Mouse (Mus musculus) lung, embryonic 14.5 days (tissue): ENCODE measurements at regions not wholly inside any gene's neighbourhood (a gene's known extent, or its start where the extent isn't known, plus 50 kb on each side); places are given as distances from the start of the nearest gene placed in this dataset.

Source experiments
- ATAC-seq: fragments of 200-750 bp; cut with Nextera tagmentation; 2 replicates; pipeline ENCODE4 v1.8.0; 2017; ENCODE audit warnings: mild to moderate bottlenecking, moderate TSS enrichment, moderate library complexity; ENCODE audit not compliant: insufficient read depth
- DNase-seq: peaks from one replicate; pipeline ENCODE4 v3.0.0-alpha.2; 2015
- H3K27ac ChIP-seq: fragments of 300-500 bp; sonication (generic); 2 replicates; pipeline ENCODE4 v1.5.1; 2014; ENCODE audit warnings: low read depth, mild to moderate bottlenecking, moderate library complexity
- H3K27me3 ChIP-seq: fragments of 300-500 bp; sonication (generic); 2 replicates; pipeline ENCODE4 v1.6.1; 2014; ENCODE audit warnings: low read length, control low read depth; ENCODE audit not compliant: insufficient read depth
- H3K36me3 ChIP-seq: fragments of 300-500 bp; sonication (generic); 2 replicates; pipeline ENCODE4 v1.6.1; 2014; ENCODE audit warnings: control low read depth; ENCODE audit not compliant: insufficient read depth
- H3K4me1 ChIP-seq: fragments of 300-500 bp; sonication (generic); 2 replicates; pipeline ENCODE4 v1.6.1; 2014; ENCODE audit warnings: antibody characterized with exemption, control low read depth; ENCODE audit not compliant: insufficient read depth
- H3K4me2 ChIP-seq: fragments of 300-500 bp; sonication (generic); 2 replicates; pipeline ENCODE4 v1.6.1; 2014; ENCODE audit warnings: mild to moderate bottlenecking
- H3K4me3 ChIP-seq: fragments of 300-500 bp; sonication (generic); 2 replicates; pipeline ENCODE4 v1.5.1; 2014; ENCODE audit warnings: low read depth, low read length
- H3K9ac ChIP-seq: fragments of 300-500 bp; sonication (generic); 2 replicates; pipeline ENCODE4 v1.6.1; 2014
- H3K9me3 ChIP-seq: fragments of 300-500 bp; sonication (generic); 2 replicates; pipeline ENCODE4 v1.6.1; 2016; ENCODE audit warnings: low read depth, low read length, control low read depth
- CTCF ChIP-seq: IDR thresholded peaks from 2 replicates; pipeline ENCODE4 v1.5.1; 2016; ENCODE audit warnings: antibody characterized with exemption, low read depth
- WGBS: fragments of 180-500 bp; shearing (Covaris S2); extraction: QIAGEN DNeasy Blood & Tissue Kit; methylation state at CpG from one replicate; pipeline ENCODE4 v1.1.7; 2014; 5-methylcytosine and 5-hydroxymethylcytosine counted together

- Histone ChIP-seq H3K4me3 (no peak overlapping the region), H3K27me3 (no peaks in the 10 kb centered on the region), H3K36me3 (no peaks in the 10 kb centered on the region), H3K4me1 (no peaks in the 10 kb centered on the region), H3K4me2 (no peak overlapping the region), H3K9ac (no peak overlapping the region), H3K9me3 (no peaks in the 10 kb centered on the region), H3K27ac (no peak overlapping the region)
- DNase-seq (no peak), ATAC-seq (no peak)
- no peak for TF ChIP-seq CTCF
- 87% methylated on average over 3 of the region's 3 CpGs for WGBS
Measured at GRCm38 (mm10) chr17:77930253-77930652, 269.8 kb upstream of the Crim1 start.

- no peak for TF ChIP-seq CTCF
- Histone ChIP-seq H3K4me3 (no peak overlapping the region), H3K9ac (no peak overlapping the region), H3K4me1 (no peaks in the 10 kb centered on the region), H3K27ac (no peak overlapping the region), H3K9me3 (no peaks in the 10 kb centered on the region), H3K4me2 (no peak overlapping the region), H3K36me3 (no peaks in the 10 kb centered on the region), H3K27me3 (no peaks in the 10 kb centered on the region)
- no peak for DNase-seq
- no peak for ATAC-seq
- 86% methylated on average over 6 of the region's 6 CpGs for WGBS
Measured at GRCm38 (mm10) chr17:77930967-77931591, 269.0 kb upstream of the Crim1 start.

DNA sequence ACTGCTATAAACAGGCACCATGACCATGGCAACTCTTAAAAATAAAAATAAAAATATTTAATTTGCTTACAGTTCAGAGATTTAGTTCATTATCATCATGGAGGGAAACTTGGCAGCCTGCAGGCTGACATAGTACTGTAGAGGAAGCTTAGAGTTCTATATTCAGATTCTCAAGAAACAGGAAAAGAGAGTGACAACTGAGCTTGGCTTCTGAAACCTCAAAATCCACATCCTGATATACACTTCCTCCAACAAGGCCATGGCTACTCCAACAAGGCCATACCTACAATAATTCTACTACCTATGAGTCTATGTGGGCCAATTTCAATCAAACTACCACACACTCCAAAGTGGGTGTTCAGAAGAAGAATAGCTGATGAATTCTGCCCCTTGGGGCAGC, 266.9 kb upstream of the Crim1 start:
- DNase-seq (no peak), ATAC-seq (no peak)
- Histone ChIP-seq H3K27me3 (no peaks in the 10 kb centered on the region), H3K4me1 (no peaks in the 10 kb centered on the region), H3K4me2 (no peak overlapping the region), H3K27ac (no peak overlapping the region), H3K9me3 (no peaks in the 10 kb centered on the region), H3K9ac (no peak overlapping the region), H3K4me3 (no peak overlapping the region), H3K36me3 (no peaks in the 10 kb centered on the region)
- TF ChIP-seq CTCF, result no peak

DNA sequence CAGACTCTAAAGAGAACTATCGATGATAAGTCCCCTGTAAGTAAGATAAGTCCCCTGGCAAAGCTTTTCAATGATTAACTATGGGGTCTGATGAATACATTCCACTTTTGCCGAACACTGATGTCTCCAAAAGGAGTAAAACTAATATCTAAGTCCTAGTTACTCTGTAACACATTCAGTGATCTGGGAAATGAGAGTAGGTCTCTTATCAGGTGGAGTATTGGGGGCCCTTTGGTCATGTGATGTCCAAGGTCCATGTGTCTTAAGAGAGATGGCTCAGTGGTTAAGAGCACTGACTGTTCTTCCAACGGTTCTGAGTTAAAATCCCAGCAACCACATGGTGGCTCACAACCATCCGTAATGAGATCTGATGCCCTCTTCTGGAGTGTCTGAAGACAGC, 242.0 kb upstream of the Crim1 start:
- no peaks in the 10 kb centered on the region for H3K36me3 ChIP-seq
- H3K27me3 ChIP-seq, result no peaks in the 10 kb centered on the region
- H3K27ac ChIP-seq, result no peak overlapping the region
- H3K4me2 ChIP-seq, result no peak overlapping the region
- no peak for TF ChIP-seq CTCF
- 76% methylated on average over 4 of the region's 4 CpGs for WGBS
- H3K9me3 ChIP-seq, result no peaks in the 10 kb centered on the region
- H3K4me3 ChIP-seq, result no peak overlapping the region
- no peak for ATAC-seq
- H3K9ac ChIP-seq, result no peak overlapping the region
- H3K4me1 ChIP-seq, result no peaks in the 10 kb centered on the region
- no peak for DNase-seq

- H3K4me3 ChIP-seq, result no peak overlapping the region
- no peak overlapping the region for H3K27ac ChIP-seq
- ATAC-seq (no peak), DNase-seq (no peak)
- H3K4me2 ChIP-seq, result no peak overlapping the region
- WGBS, result 82% methylated on average over 5 of the region's 5 CpGs
- no peaks in the 10 kb centered on the region for H3K9me3 ChIP-seq
- H3K4me1 ChIP-seq, result no peaks in the 10 kb centered on the region
- H3K27me3 ChIP-seq, result no peaks in the 10 kb centered on the region
- H3K9ac ChIP-seq, result no peak overlapping the region
- no peaks in the 10 kb centered on the region for H3K36me3 ChIP-seq
- TF ChIP-seq CTCF, result no peak
Measured at GRCm38 (mm10) chr17:77961296-77961695, 238.8 kb upstream of the Crim1 start.

GRCm38 (mm10) chr17:77963358-77963757, 236.7 kb upstream of the Crim1 start:
- no peak for ATAC-seq
- H3K27me3 ChIP-seq, result no peaks in the 10 kb centered on the region
- H3K27ac ChIP-seq, result no peak overlapping the region
- H3K4me2 ChIP-seq, result no peak overlapping the region
- no peak overlapping the region for H3K4me3 ChIP-seq
- H3K4me1 ChIP-seq, result no peaks in the 10 kb centered on the region
- H3K9me3 ChIP-seq, result no peaks in the 10 kb centered on the region
- WGBS, result 86% methylated on average over 4 of the region's 4 CpGs
- DNase-seq, result no peak
- H3K36me3 ChIP-seq, result no peaks in the 10 kb centered on the region
- no peak overlapping the region for H3K9ac ChIP-seq
- no peak for TF ChIP-seq CTCF

DNA sequence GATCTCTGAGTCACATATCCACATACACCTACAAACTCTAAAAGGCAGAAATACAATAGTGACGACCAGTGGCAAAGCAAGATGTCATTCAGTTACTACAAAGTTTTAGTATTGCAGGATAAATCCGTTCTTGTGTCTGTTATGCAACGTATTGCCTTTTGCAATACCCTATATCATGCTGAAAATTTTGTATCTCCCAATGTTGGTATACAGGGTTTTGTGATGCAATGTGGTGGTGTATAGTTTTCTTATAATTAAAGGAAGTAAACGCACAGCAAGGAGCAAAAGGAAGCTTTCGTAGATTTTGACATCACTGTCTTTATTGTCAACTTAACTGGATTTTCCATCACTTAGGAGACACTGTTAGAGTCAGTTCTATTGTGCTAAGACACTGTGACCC, 231.5 kb upstream of the Crim1 start:
- H3K4me3 ChIP-seq, result no peak overlapping the region
- H3K27ac ChIP-seq, result no peak overlapping the region
- 76% methylated on average over 5 of the region's 5 CpGs for WGBS
- H3K27me3 ChIP-seq, result no peaks in the 10 kb centered on the region
- H3K9ac ChIP-seq, result no peak overlapping the region
- H3K36me3 ChIP-seq, result no peaks in the 10 kb centered on the region
- H3K9me3 ChIP-seq, result no peaks in the 10 kb centered on the region
- DNase-seq, result no peak
- no peak overlapping the region for H3K4me2 ChIP-seq
- no peak for ATAC-seq
- TF ChIP-seq CTCF, result no peak
- H3K4me1 ChIP-seq, result no peaks in the 10 kb centered on the region

- Histone ChIP-seq H3K9me3 (no peaks in the 10 kb centered on the region), H3K36me3 (no peaks in the 10 kb centered on the region), H3K27me3 (no peaks in the 10 kb centered on the region), H3K9ac (no peak overlapping the region), H3K4me2 (no peak overlapping the region), H3K4me1 (no peaks in the 10 kb centered on the region), H3K27ac (no peak overlapping the region), H3K4me3 (no peak overlapping the region)
- TF ChIP-seq CTCF, result no peak
- ATAC-seq (no peak), DNase-seq (no peak)
- 85% methylated on average over 2 of the region's 2 CpGs for WGBS
Measured at GRCm38 (mm10) chr17:77969187-77969586, 230.9 kb upstream of the Crim1 start.
